Mouse (Mus musculus): Measurements from ENCODE around the gene Gatd1.
A peak's percentile ranks its signal among the peaks of the same experiment; 100 is the strongest.

The Gatd1 gene

DNA sequence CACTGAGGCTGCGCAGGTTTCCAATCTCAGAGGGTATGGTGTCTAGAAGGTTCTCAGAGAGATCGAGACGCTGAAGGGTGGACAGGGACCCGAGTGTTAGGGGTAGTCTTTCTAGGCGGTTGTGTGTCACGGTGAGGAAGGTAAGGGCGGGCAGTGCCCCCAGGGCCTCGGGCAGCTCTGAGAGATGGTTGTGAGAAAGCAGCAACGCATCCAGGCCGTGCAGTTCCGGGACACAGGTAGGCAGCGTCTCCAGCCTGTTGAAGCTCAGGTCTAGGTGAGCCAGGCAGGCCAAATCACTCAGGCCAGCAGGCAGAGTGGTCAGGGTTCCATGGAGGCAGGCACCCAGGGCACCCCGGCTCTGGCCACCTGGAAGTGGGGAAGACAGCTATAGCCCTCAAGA, 28.3 kb upstream of the Gatd1 start:
- no peak for DNase-seq (ENCODE audit: low read depth, low spot score)

GRCm38 (mm10) chr7:141441460-141441859, 27.5 kb upstream of the Gatd1 start:
- no peak for DNase-seq (ENCODE audit: low read depth, low spot score)

DNA sequence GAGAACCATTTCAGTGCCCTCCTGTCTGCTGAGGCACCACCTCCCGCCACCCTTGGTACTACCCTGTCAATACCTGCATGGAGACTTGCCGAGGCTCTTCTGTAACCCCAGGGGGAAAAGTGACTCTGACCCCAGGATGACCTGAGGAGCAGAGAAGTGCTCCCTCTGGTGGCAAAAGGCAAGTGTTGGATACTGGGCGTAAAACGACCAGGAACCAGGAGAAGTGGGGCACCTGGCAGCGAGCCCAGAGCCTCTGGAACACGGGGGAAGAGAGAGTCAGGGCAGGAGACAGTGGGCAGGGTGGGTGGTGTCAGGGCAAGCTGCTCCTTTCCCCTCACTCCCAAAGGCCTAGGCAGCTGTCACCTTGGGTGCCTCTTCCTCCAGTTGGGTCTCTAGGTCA, 26.7 kb upstream of the Gatd1 start:
- no peak for DNase-seq (ENCODE audit: low read depth, low spot score)

DNA sequence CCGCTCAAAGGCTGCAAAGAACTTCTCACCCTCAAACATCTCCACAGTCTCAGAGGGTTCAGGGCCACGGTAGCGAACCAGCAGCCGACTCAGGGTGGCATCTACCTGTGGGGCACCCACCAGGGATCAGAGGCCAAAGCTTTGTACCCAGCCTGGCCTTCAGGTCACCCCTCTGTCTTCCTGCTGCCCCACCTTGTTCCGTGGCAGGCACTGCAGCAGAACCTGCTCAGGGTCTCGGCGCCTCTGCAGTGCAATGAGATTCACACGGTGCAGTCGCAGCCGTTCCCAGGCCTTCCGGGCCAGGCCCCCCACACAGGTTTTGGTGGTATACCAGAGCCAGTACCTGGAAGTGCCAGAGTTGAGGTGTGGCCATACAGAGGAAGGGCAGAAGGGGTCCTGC, 25.9 kb upstream of the Gatd1 start:
- DNase-seq (ENCODE audit: low read depth, low spot score): no peak

DNA sequence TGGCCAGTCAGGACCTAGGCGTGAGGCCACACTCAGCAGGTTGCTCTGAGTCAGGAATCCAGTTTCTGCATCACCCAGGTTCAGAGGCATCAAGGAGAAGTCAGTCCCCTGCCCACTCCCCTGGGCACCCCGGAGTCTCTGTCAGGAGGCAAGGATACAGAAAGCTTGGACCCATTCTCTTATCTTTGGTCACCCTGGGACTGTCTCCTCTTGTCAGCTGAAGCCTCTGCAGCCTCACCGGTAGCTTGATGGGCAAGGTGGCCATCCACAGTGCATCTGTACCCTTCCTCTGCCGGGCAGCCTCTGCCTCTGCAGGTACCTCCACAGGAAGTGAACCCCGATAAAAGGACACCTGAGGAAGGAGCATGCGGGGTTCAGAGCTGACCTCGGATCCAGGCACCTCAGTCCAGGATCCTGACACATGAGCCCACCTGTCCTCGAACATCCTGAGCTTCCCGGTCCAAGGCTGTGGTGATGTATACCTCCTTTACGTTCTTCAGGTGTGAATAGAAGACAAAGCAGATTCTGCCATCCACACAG, 25.3 kb upstream of the Gatd1 start:
- DNase-seq (ENCODE audit: low read depth, low spot score): no peak

DNA sequence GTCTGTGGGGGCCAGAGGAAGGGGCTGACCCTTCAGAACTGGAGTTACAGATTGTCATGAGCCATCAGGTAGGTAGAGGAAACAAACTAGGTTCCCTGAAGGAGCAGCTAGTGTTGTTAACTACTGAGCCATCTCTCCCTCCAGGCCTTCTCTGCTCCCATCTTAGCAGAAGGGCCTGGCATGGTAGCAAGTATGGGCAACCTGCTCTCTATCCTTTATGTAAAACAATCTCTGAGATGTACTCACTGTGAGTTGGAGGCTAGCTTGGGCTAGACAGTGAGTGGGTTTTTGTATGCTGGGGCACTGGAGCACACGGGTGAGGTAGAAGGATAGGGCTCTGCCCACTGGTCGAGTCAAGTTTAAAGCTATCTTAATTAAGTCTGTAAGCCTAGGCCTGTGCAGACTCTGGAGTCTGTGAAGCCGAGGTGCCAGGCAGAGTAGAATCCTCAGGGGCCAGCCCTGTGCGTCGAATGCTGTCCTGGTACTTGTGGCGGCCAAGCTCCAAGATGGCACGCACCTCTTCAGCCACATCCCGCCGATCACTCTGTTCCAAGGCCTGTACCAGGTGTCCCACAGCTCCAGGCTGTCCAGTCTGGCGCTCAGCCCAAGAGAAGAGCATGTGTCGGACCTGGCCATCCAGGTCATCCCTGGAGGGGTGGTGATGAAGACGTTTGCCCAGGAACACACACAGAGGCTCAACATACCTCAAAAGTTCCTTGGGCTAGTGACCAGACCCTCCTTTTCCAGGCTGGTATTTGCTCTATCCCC, 24.4 kb upstream of the Gatd1 start:
- no peak for DNase-seq (ENCODE audit: low read depth, low spot score)

DNA sequence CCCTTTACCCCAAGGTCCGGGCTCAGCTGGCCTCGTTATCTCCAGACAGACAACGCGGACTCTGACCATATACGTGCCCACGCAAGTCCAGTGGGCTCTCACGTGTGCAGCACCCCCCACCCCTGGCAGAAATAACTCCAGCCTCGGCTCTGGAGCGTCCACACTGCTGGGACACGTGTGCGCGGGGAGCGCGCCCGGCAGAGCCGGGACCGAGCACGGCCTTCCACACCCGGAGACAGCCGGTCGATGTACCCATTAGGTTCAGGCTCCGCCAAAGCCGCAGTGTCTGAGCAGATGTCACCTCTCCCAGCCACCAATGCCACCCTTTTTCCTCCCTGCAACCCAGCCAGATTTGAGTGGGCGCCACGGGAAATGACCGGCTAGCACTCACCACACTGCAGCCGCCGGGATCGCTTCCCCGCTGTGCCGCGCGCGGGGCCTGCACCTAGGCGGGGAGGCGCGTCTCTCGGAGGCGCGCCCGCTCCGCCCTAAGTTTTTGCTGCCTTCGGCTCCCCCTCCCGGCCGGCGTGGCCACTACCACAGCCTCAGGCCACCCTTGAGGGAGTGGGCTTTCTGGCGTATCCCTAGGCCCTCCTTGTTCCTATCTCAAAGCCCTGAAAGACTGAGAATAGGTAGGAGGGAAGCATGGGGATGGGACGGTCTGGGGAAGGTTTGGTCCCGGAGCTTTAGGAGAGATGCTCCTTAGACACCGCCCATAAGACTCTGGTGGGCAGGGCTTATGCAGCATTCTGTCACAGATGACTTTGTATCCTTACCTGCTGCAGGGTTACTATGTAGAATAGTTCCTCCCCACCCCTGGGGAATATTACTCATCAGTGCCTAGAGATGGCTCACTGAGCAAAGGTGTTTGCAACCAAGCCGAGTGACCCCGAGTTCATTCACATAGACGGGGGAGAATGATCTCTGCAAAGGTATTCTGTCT, 23.5 kb upstream of the Gatd1 start, which contains the start of gene Slc25a22:
Gene Slc25a22 (minus strand): TSS at position 715 of the 943 bp plus-strand sequence.
- peak; percentile 73 for DNase-seq (ENCODE audit: low read depth, low spot score)

DNA sequence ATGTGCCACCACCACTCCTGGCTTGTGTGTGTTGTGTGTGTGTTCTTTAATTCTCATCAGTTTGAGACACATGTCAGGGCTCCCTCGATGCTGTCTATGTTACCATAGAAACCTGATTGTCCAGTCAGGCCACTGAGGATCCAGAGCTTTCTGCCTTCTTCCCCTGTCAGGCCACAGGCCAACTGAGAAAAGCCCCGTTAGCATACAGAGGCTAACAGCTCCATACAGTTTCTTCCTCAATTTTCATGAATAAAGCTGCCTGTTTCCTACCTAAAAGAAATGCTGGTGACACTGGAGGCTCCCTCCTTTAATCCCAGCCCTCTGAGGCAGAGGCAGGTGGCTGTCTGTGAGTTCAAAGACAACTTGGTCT, 22.6 kb upstream of the Gatd1 start:
- DNase-seq (ENCODE audit: low read depth, low spot score): no peak

DNA sequence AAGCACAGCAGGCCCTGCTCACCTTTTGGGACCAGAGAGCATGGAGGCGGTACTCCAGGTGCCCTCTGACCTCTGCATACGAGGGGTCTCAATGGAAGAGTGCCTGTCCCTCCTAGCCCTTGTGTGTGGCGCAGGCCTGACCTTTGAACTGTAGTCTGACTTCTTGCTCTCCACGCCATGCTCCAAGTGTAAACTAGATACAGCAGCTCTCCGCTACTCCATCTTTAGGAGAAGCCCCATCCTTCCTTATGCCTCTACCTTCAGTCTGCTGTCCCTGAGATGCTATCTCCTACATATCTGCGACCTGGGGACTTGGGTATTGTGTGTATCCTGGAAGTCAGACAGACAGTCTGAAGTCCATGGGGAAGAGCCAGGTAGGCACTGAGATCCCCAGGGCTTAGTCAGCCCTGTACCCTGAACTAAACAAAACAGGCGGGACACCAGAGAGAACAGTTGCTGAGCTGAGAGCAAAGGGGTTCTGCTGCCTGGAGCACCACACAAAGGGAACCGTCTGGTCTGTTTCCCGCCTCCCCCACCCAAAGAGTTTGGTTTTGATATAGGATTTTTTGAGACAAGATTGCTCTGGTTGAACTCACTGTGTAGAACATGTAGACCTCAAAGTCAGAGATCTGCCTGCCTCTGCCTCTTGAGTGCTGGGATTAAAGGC, 22.1 kb upstream of the Gatd1 start:
- DNase-seq (ENCODE audit: low read depth, low spot score): no peak

GRCm38 (mm10) chr7:141435129-141435855, 21.4 kb upstream of the Gatd1 start:
- DNase-seq (ENCODE audit: low read depth, low spot score): no peak

GRCm38 (mm10) chr7:141434464-141434863, 20.5 kb upstream of the Gatd1 start:
- DNase-seq (ENCODE audit: low read depth, low spot score): no peak

GRCm38 (mm10) chr7:141433517-141434400, 19.8 kb upstream of the Gatd1 start:
- no peak for DNase-seq (ENCODE audit: low read depth, low spot score)

GRCm38 (mm10) chr7:141432741-141433516, 19.0 kb upstream of the Gatd1 start:
- no peak for DNase-seq (ENCODE audit: low read depth, low spot score)

- DNase-seq (ENCODE audit: low read depth, low spot score): no peak
These were observed 18.3 kb upstream of the Gatd1 start for GRCm38 (mm10) chr7:141432186-141432611.

- no peak for DNase-seq (ENCODE audit: low read depth, low spot score)
These were observed 17.7 kb upstream of the Gatd1 start for GRCm38 (mm10) chr7:141431434-141432185.

DNA sequence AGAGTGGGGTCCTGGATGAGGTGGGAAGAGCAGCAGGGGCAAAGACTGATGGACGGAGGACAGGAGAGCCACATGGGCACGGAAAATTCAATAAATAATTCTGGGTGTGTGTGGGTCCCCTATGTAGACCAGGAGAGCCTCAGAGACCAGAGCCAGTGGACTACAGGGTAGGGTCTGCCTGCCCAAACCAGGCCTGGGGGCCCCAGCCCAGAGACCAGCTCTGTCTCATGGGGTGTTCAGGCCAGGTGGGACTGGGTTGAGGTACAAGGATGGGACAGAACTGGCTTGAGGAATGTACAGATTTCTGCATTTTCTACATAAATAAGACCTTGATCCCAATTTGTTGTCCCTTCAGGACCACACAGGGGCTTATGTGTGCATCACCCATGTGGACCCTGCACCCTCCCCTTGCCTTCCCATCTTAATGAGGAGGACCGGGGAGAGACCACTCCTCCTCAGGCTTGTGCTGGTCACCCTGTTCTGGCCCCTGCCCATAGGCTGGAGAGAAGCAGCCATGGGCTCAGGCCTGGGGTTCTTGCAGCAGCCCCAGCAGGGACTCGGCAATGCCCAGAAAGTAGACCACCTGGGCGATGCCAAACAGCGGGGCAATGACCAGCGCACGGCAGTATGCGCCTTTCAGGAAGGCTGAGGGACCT, 16.8 kb upstream of the Gatd1 start:
- no peak for DNase-seq (ENCODE audit: low read depth, low spot score)

DNA sequence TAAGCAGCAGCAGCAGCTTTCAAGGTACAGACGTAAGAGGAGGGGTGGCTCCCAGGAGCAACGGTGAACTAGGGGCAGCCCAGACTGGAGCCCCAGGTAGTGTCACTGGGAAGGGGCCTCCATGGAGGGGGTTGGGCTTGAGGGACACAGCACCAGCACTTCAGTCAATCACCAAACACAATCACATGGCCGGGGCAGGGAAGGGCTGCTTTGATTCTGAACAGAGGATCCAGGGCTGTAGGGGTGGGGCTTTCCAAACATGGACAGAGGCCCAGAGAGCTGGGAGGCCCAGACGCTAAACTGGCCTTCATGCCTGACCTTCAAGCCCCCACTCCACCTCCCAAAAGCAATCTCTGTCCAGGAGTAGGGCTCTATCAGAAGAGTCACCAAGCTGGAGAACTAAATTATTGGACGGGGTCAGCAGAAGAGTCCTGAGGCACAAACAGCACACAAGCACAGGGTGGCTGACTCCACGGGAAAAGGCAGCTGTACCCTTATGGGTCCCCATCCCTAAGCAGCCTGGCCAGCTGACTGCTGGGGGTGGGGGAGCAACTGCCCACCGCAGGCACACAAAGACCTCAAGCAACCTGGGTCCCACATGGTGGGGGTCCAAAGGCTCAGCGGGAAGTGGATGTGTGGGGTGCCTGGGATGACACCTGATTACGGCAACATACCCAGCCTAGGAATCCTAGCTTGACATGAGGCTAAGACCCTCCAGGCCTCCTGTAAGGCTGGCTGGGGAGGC, 16.1 kb upstream of the Gatd1 start:
- DNase-seq (ENCODE audit: low read depth, low spot score): no peak

Measured in WW6 (cell line).